Mouse (Mus musculus): ENCODE data around the gene Chaf1b. TPM values are rescaled to one million over a fixed set of nuclear protein-coding genes. Genes with fewer than 3 reads are reported as not detected.

The Chaf1b gene
- polyA plus RNA-seq, 1 experiment from 2014 or later: 41.1 TPM

DNA sequence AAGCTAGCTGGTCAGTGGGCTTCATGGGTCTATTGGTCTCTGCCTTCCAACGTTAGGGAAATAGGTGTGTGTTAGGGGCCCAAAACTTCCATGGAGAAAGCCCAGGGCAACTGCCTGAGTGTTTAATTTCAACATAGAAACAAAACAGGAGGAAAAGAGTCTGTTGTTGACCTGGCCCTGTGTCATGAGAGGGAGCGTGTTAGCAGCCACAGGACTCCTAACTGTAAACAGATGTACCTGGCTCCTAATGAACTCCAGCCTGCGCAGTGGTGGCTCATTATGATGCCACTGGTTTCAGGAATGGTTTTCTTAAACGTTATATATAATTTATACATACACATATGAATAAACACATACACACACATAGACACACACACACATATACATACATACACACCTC lies 56.3 kb downstream of the Chaf1b start:
- Histone ChIP-seq H3K27ac (replicated peaks in 1 of 2; ENCODE audit: control insufficient read depth in 1 of 2, insufficient read depth in 1 of 2, low read depth in 2 of 2, low read length in 2 of 2) (no peak overlapping the region), H3K4me3 (ENCODE audit: control insufficient read depth in 1 of 2, insufficient read depth in 1 of 2, low read depth in 1 of 2, low read length in 2 of 2) (no peak overlapping the region), H3K9ac (ENCODE audit: low read length) (no peak overlapping the region), H3K27me3 (ENCODE audit: control insufficient read depth, insufficient read depth, low read length) (peaks cover 29% of the 10 kb centered on the region), H3K4me1 (ENCODE audit: control insufficient read depth in 2 of 2, insufficient read depth in 2 of 2, low read length in 2 of 2) (0 out of 4 replicates have a peak, but pooled peaks cover 0 to 1% of the 10 kb centered on the region in 2 experiments), H3K36me3 (ENCODE audit: control insufficient read depth, insufficient read depth, low read length) (no peaks in the 10 kb centered on the region), H3K9me3 (ENCODE audit: control insufficient read depth, low read length) (no peaks in the 10 kb centered on the region), H3K4me2 (ENCODE audit: low read length) (no peak overlapping the region)
- ATAC-seq (ENCODE audit: insufficient number of reproducible peaks, insufficient read depth, low FRiP score, low read depth): no peak
- WGBS: 76% methylated on average over 4 of the region's 4 CpGs

DNA sequence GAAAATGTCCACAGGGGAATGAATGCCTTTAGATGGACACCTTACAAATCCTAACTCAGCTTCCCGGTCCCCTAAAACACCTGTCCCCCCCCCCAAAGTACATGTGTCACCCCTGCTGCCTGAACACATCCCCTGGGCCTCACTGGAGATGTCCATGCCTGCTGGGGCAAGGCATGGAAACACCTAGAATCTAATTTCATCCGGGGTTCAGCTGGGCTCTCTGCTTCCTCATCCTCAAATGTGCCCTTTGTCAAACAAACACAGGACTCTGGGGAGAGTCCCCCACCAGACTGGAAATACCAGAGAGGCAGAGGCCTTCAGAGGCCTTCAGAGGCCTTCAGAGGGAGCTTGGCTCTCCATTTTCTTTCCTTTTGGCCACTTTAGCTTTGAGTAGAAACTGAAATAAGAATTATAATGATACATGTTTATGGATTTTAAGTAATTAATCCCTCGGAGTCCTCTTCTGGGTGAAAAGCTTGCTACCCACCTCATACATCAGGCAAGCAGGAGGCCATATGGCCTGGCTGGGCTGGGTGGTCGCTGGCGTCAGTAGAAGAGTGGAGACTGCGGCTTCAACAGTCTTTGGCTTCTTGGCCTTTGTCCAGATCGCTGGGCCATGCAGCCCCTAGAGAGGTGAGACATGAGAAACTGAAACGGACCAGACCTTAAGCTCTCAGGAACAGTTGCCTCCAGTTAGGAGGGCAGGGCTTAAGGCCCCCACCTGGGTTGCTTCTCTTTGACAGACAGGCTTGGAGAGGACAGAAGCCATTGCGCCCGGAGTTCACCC lies 58.3 kb downstream of the Chaf1b start:
- Histone ChIP-seq H3K4me2 (ENCODE audit: low read length) (no peak overlapping the region), H3K4me3 (ENCODE audit: control insufficient read depth in 1 of 2, insufficient read depth in 1 of 2, low read depth in 1 of 2, low read length in 2 of 2) (no peak overlapping the region), H3K27ac (replicated peaks in 1 of 2; ENCODE audit: control insufficient read depth in 1 of 2, insufficient read depth in 1 of 2, low read depth in 2 of 2, low read length in 2 of 2) (no peak overlapping the region), H3K36me3 (ENCODE audit: control insufficient read depth, insufficient read depth, low read length) (no peaks in the 10 kb centered on the region), H3K9ac (ENCODE audit: low read length) (no peak overlapping the region), H3K9me3 (ENCODE audit: control insufficient read depth, low read length) (no peaks in the 10 kb centered on the region), H3K4me1 (ENCODE audit: control insufficient read depth in 2 of 2, insufficient read depth in 2 of 2, low read length in 2 of 2) (no peaks in the 10 kb centered on the region), H3K27me3 (ENCODE audit: control insufficient read depth, insufficient read depth, low read length) (peaks cover 12% of the 10 kb centered on the region)
- WGBS: 67% methylated on average over 10 of the region's 10 CpGs
- ATAC-seq (ENCODE audit: insufficient number of reproducible peaks, insufficient read depth, low FRiP score, low read depth): no peak

- Histone ChIP-seq H3K27ac (replicated peaks in 1 of 2; ENCODE audit: control insufficient read depth in 1 of 2, insufficient read depth in 1 of 2, low read depth in 2 of 2, low read length in 2 of 2) (no peak overlapping the region), H3K9me3 (ENCODE audit: control insufficient read depth, low read length) (no peaks in the 10 kb centered on the region), H3K4me2 (ENCODE audit: low read length) (no peak overlapping the region), H3K4me3 (ENCODE audit: control insufficient read depth in 1 of 2, insufficient read depth in 1 of 2, low read depth in 1 of 2, low read length in 2 of 2) (no peak overlapping the region), H3K36me3 (ENCODE audit: control insufficient read depth, insufficient read depth, low read length) (no peaks in the 10 kb centered on the region), H3K9ac (ENCODE audit: low read length) (no peak overlapping the region), H3K4me1 (ENCODE audit: control insufficient read depth in 2 of 2, insufficient read depth in 2 of 2, low read length in 2 of 2) (no peaks in the 10 kb centered on the region), H3K27me3 (ENCODE audit: control insufficient read depth, insufficient read depth, low read length) (peaks cover 12% of the 10 kb centered on the region)
- no peak for ATAC-seq (ENCODE audit: insufficient number of reproducible peaks, insufficient read depth, low FRiP score, low read depth)
- WGBS: 90% methylated on average over 10 of the region's 10 CpGs
Measured at GRCm38 (mm10) chr16:93942796-93943502, 59.2 kb downstream of the Chaf1b start.

DNA sequence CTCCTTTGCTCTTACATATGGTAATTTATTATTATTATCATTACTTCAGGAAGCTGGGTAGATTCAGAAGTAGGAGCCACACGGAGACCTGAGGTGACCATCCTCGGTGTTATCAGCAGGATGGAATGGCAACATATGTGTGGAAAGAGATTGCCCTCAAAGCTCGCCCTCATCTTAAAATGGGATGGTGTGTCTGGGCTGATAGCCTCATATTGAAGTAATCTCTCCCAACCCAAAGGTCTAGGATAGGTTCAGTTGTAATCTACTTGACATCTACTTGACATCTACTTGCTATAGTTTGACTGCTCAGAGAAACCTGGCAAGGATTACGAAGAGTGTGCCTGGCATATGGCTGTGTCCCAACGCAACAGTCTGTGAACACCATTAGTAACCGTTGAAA lies 60.6 kb downstream of the Chaf1b start:
- H3K36me3 ChIP-seq (ENCODE audit: control insufficient read depth, insufficient read depth, low read length): no peaks in the 10 kb centered on the region
- ATAC-seq (ENCODE audit: insufficient number of reproducible peaks, insufficient read depth, low FRiP score, low read depth): no peak
- H3K4me3 ChIP-seq (ENCODE audit: control insufficient read depth in 1 of 2, insufficient read depth in 1 of 2, low read depth in 1 of 2, low read length in 2 of 2): no peak overlapping the region

GRCm38 (mm10) chr16:93947396-93947795 lies 63.7 kb downstream of the Chaf1b start:
- ATAC-seq (ENCODE audit: insufficient number of reproducible peaks, insufficient read depth, low FRiP score, low read depth): no peak

More for the DNA sequence above, 60.6 kb downstream of the Chaf1b start:
- H3K4me2 ChIP-seq (ENCODE audit: low read length): no peak overlapping the region
- WGBS: 73% methylated on average over 6 of the region's 6 CpGs
- no peaks in the 10 kb centered on the region for H3K9me3 ChIP-seq (ENCODE audit: control insufficient read depth, low read length)
- H3K27me3 ChIP-seq (ENCODE audit: control insufficient read depth, insufficient read depth, low read length): peaks cover 15% of the 10 kb centered on the region
- H3K27ac ChIP-seq (replicated peaks in 1 of 2; ENCODE audit: control insufficient read depth in 1 of 2, insufficient read depth in 1 of 2, low read depth in 2 of 2, low read length in 2 of 2): no peak overlapping the region
- H3K9ac ChIP-seq (ENCODE audit: low read length): no peak overlapping the region
- no peaks in the 10 kb centered on the region for H3K4me1 ChIP-seq (ENCODE audit: control insufficient read depth in 2 of 2, insufficient read depth in 2 of 2, low read length in 2 of 2)

More at GRCm38 (mm10) chr16:93947396-93947795, 63.7 kb downstream of the Chaf1b start:
- Histone ChIP-seq H3K4me1 (ENCODE audit: control insufficient read depth in 2 of 2, insufficient read depth in 2 of 2, low read length in 2 of 2) (no peaks in the 10 kb centered on the region), H3K36me3 (ENCODE audit: control insufficient read depth, insufficient read depth, low read length) (no peaks in the 10 kb centered on the region), H3K4me3 (ENCODE audit: control insufficient read depth in 1 of 2, insufficient read depth in 1 of 2, low read depth in 1 of 2, low read length in 2 of 2) (no peak overlapping the region), H3K9me3 (ENCODE audit: control insufficient read depth, low read length) (no peaks in the 10 kb centered on the region), H3K27ac (replicated peaks in 1 of 2; ENCODE audit: control insufficient read depth in 1 of 2, insufficient read depth in 1 of 2, low read depth in 2 of 2, low read length in 2 of 2) (no peak overlapping the region), H3K9ac (ENCODE audit: low read length) (no peak overlapping the region), H3K27me3 (ENCODE audit: control insufficient read depth, insufficient read depth, low read length) (peaks cover 26% of the 10 kb centered on the region), H3K4me2 (ENCODE audit: low read length) (no peak overlapping the region)
- 79% methylated on average over 4 of the region's 4 CpGs for WGBS

Other genes starting within 250 kb of the Chaf1b start
- 0.40 and 0.77 TPM in 2 replicates for gene Cbr3, start 200.7 kb upstream of the Chaf1b start, polyA plus RNA-seq (2014; fragmentation: Nextera tagmentation; extraction: Ambion mirVana)
- gene Dop1b, start 172.0 kb upstream of the Chaf1b start, polyA plus RNA-seq (2014; fragmentation: Nextera tagmentation; extraction: Ambion mirVana): 8.1 and 8.2 TPM in 2 replicates
- gene Morc3, start 51.8 kb upstream of the Chaf1b start, polyA plus RNA-seq (2014; fragmentation: Nextera tagmentation; extraction: Ambion mirVana): 23.8 and 27.2 TPM in 2 replicates
- not detected in 2 replicates for gene Cldn14, start 124.9 kb downstream of the Chaf1b start, polyA plus RNA-seq (2014; fragmentation: Nextera tagmentation; extraction: Ambion mirVana)
- 0.11 TPM in 1 of 2 replicates, not detected in the other for gene Sim2, start 201.0 kb downstream of the Chaf1b start, polyA plus RNA-seq (2014; fragmentation: Nextera tagmentation; extraction: Ambion mirVana)